Mouse (Mus musculus) ES-CJ7 (cell line): ENCODE results near the gene Lrrc4c.

Source experiments
- DNase-seq: peaks from one replicate; pipeline ENCODE4 v3.0.0; 2011; ENCODE audit warnings: low read depth, low spot score

Lrrc4c gene

DNA sequence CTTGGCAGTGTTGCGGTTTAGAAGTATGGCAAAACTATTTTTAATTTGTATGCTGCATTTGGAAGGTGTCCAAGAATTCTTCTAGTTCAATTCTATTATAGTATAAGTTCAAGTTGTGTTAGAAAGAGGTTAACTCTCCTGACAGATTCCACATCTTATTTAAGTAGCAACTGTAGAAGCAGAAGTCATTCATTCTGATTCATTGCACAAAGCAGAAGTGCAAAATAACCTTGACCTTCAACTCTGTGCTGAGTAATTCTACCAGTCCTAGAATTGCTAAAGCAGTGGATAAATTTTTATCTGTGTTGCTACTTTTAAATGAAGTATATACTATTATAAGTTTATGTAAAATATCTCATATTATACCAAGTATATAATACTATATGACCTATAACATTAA lies 916.1 kb downstream of the Lrrc4c start:
- DNase-seq, result no peak

DNA sequence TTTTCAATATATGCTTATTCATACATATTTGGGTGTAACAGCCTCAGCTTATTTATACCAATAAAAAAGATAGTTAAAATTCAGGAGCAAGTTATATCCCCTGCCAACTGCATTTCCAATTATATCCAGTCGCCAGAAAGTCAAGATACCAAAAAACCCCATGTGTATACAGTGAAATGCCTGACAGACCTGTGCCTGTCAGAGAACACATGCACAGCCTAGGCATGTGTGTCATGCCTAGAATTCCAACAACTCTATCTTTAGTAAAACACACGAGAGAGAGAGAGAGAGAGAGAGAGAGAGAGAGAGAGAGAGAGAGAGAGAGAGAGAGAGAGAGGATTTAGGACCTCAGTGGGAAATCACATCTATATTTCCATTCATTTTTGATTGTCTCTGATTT lies 956.7 kb downstream of the Lrrc4c start:
- DNase-seq, result no peak

DNA sequence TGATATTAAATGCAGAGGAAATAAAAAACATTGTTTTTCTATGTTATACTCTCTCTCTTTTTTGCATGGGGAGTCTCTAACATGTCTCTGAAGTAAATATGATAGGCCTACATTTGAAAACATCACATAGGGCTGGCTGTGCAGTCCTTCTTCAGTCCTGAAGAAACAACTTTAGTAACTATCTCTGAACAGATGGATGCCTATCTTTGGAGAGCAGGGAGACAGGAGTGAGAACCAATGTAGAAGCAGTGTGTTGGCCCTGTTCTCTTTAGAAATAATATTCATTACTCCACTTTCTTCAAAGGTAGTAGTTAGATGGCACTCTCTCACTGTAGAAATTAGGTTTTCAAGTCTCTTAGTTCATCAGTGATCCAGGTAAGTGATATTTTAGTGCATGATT lies 967.0 kb downstream of the Lrrc4c start:
- DNase-seq, result no peak

DNA sequence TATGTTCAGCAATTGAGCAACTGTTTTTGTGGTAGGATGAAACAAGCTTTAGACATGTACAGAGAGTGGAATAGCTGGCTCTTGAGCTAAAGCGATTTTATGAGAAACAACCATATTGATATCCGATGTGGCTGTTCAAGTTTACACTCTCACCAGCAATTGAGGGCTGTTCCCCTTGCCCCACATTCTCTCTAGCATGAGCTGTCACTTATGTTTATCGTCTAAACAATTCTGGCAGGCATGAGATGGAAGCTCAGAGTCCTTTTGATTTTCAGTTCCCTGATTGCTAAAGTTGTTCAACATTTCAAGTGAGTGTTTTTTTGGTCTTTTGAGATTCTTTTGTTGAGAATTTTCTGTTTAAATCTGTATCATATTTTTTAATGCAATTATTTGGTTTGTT lies 976.2 kb downstream of the Lrrc4c start:
- DNase-seq, result no peak

DNA sequence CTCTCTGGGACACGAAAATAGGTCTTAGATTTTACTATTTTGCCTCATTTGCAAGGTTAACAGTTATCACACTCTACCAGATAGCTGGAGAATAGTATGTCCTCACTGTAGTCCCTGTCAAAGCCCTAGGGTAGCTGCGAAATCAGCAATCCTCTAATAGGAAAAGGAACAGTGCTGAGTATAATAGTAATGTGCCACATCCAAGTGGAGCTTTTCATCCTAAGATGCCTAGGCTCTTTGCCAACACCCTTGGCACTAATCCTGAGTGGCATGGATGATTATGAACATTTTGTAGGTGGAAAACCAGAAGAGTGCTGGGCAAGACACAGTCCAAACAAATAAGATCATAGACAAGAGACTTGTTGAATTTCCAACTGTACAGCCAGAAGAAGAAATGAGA lies 981.7 kb downstream of the Lrrc4c start:
- no peak for DNase-seq

DNA sequence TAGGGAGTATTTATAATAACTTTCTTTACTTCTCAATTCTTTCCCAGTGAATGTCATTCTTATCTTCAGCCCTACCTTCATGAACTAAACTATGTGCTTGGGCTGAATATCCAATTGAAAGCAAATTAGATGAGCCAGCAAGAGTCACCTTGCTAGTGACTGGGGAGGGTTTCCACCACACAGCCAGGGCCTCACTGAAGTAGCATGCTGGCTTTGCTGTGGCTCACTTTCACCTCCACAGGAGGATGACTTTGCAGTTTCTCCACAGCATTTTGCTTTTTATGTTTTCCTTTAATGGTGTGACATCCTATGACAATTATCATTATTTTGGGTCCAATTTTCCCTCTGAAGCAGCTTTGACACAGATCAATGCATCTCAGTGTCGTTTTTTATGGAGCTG lies 1000.0 kb downstream of the Lrrc4c start:
- DNase-seq, result no peak

DNA sequence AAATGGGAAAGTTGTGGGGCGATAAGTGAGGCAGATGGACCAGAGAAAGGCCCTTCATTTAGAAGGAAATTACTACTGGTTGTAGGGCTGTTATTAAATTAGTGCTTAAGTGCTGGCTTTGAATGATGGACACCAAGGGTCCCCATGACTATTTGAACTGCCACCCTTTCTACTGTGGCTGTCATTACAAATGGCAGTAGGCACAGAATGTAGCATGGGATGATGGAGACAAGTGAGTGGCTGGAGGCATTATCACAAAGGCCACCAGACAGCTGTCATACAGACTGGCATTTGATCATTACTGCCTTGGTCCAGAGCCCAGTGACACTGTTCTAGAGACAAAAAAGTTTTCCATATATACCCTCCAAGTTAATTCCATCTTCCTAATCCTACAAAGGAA lies 1000.6 kb downstream of the Lrrc4c start:
- DNase-seq, result no peak

DNA sequence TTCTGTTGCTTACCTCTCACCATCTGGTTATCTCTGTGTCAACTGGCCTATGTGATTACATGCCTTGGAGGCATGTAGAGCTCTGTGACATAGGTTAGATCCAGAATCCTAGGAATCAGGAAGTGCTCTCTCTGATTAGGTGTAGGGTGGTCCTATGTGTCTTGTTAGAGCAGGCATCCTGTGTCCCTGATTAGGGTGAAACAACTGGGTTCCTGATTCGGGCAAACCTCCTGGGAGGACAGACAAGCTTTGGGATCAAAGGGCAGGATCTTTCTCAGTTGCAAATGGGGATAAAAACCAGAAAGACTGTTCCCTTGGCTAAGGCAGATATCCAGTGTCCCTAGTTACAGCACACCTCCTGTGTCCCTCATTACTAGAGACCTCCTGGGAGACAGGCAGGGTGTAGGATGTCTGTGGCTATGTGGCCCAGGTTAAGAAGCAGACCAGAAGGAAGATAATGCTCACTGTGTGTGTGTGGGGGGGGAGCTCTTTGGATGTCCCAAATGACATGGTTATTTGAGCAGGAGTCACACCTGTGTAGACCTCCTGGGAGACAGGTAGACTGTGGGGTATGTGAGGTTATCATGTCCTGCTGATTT lies 1014.2 kb downstream of the Lrrc4c start:
- no peak for DNase-seq

DNA sequence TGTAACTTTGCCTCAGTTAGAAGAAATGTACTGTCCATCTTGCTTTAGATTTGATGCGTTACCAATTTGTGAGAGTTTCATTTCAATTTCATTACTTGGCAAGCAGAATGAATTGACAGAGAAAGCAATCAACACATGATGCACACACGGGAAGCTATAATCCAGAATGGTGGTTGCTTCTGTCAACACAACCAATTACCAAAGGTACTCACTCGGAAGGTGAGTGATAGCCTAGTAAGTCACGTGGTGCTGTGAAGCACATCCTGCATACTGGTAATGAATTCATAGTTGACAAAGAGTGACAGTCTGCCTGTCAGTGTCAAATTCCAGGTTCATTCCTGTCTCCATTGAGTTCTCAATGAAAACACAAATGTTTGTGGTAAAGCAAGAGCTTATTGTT lies 1021.7 kb downstream of the Lrrc4c start:
- no peak for DNase-seq

DNA sequence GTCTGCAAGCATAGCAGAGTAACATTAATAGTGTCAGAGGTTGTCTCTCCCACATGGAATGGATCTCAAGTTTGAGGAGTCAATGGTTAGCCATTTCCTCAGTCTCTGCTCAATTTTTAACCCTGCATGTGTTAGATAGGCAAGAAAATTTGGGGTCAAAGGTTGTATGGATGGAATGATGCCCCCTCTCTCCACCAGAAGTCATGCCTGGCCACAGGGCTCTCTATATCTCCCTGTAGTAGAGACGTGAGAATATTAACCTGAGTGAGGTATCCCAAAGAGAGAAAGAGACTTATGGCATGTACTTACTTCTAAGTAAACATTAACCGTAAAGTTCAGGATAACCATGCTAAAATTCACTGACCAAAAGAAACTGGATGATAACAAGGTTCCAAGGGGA lies 1043.3 kb downstream of the Lrrc4c start:
- DNase-seq, result no peak

DNA sequence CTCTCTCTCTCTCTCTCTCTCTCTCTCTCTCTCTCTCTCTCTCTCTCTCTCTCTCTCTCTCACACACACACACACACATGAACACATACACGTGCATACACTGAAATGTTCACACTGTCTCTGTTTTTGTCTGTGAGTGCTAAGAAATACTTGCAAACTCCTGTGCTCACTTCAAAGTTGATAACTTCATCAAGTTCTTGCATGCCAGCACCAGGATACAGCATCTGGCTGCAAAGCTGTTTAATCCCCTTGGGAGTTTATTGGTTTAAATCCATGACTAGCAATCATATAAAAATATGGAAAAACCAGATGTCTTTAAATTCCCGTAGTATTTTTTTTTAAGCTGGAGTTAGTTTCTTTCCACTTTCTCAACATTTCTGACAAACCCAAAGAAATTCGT lies 1052.0 kb downstream of the Lrrc4c start:
- DNase-seq, result no peak

DNA sequence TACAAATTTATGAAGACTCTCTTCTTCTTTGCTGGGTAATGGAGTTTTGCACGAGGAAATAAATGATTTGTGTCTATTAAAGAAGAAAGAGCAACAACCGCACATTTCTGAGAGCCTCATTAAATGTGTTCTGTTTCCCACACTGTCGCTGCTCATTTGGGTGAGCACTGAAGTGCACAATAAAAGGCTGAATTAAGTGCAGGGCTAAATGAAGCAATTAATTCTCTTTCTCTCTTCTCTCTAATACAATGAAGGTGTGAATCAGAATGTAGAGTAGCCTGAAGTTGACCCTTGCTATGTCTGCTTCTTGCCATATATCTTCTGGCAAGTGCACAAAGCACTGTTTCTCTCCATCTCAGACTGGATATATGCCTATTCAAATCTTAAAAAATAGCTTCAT lies 1073.5 kb downstream of the Lrrc4c start:
- no peak for DNase-seq

DNA sequence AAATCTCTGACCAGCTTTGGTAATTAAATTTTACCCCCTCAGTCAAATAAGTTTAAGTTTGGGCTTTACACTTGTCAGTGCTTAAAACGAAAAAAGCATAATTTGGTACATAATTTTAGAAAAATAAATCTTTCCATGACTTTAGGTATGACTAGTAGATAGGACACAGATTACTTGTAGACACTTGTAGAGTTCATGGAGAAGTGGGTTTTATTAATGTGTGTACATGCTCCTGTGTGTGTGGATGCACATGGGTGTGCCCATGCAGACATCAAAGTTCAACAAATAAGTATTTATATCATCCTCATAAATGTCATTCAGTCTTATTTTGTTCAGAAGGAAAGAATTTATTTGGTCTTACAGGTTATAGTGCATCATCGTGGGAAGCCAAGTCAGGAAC lies 1073.9 kb downstream of the Lrrc4c start:
- DNase-seq, result no peak

DNA sequence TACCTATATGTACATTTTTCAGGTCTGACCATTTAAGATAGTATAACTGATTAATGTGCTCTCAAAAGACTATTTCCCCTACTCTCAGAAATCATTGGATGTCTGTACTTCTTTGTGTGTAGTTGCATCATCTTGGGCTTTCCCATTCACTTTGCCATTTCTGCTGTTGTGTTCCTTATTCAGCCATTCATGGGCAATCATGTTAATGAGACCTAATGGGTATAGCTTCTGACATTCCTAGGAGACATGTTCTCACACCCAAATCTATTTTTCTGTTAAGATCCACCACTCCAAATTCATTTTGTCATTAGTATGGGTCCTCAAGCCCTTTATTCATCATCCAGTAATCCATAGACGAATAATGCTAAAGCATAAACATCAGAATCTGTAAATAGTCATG lies 1095.1 kb downstream of the Lrrc4c start:
- DNase-seq, result no peak

DNA sequence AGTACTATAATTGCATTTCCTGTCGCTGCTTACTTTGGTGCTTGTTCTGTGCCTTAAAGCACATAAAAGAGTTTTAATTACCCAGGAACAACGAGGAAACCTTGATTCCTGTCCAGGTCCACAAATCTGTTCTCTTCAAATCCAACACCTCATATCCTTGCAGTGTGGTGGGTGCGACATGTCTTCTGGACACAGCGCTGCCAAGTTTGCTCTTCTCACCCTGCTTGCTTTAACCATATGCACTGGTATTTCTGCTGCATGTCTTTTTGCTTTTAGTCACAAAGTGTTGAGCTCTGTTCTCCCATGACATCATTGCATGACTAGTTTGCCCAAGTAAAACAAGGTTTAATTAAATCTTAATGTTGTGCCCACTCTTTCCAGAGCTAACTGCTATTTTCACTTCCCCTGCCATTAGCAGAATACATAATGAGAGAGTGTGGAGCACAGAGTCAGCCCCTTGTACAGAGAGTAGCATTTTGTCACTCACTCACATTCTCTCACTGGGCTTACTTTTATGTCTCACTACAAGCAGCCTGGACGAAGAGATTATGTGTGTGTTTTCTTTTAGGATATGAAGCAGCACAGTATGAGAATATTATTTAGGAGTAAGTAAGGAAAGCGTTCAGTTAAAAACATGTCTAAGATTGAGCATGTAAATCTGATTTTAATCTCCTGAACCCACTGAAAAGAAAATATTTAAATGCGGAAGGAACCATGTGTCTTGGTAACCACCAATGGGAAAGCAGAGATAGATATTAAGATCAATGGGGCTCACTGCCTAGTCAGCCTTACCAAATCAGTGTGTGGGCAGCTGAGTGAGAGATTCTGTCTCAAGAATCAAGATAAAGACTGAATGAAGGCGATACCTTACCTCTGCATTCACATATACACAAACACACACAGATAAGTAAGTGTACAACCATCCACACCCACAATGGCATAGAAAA lies 1096.7 kb downstream of the Lrrc4c start:
- DNase-seq, result no peak

DNA sequence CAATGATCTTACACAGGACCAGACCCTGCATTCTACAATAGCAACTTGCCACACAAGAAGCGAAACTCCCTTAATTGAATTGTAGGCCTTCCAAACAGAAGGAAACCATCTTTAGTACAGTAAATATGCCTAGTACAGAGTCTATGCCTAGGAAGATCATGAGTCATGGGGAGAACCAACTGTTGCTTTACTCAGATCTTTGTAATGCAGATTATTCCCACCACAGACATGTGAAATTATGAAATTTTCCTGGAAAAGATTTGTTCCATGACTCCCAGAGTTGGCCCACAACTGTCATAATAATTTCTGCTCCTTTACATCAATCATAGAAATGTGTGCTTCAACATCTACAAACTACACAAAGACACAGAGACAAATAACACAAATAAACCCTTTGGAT lies 1116.2 kb downstream of the Lrrc4c start:
- DNase-seq, result no peak

DNA sequence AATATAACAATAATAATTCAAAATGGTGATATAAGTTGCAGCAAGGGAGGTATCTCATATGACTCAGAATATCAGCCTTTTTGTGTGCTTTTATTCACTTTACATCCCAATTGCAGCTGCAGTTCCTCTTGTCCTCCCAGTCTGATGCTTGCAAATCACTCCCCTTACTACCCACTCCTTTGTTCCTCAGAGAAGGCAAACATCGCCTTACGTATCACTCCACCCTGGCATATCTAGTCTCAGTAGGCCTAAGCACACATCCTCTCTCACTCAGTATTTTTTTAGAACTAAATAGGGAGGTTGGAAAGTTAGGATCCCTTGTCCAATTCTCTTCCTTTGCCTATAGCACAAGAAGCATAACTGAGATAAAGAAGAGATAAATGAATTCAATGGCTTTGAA lies 1117.6 kb downstream of the Lrrc4c start:
- DNase-seq, result no peak

DNA sequence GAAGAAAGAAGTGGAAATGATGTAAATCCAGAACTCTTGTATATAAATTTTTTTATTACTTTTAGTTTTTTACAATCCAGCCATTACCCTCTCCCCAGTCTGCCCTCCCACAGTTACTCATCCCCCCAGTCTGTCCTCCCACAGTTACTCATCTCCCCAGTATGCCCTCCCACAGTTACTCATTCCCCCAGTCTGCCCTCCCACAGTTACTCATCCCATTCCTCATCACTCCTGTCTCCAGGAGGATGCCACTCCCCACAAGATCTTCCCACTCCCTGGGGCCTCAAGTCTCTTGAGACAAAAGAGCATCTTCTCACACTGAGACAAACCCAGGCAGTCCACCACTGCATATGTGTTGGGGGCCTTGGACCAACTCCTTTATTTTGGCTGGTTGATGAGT lies 1119.8 kb downstream of the Lrrc4c start:
- no peak for DNase-seq

DNA sequence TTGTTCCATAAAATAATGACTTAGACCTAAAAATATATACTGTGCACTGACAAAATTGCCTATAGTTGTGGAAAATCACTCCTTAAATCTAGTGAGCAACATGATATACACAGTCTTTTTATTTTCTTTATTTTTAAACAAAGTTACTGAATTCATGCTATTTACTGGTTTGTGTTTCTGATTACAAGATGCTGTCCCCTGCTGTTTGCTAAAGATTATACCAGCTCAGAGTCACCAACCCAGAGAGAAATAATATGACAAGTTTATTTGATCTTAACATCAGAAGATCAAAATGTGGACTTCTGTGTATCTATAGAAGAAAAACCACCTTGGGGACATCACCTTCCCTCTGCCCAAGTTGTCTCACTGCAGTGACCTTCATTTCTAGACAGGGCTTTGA lies 1145.6 kb downstream of the Lrrc4c start:
- DNase-seq, result no peak

DNA sequence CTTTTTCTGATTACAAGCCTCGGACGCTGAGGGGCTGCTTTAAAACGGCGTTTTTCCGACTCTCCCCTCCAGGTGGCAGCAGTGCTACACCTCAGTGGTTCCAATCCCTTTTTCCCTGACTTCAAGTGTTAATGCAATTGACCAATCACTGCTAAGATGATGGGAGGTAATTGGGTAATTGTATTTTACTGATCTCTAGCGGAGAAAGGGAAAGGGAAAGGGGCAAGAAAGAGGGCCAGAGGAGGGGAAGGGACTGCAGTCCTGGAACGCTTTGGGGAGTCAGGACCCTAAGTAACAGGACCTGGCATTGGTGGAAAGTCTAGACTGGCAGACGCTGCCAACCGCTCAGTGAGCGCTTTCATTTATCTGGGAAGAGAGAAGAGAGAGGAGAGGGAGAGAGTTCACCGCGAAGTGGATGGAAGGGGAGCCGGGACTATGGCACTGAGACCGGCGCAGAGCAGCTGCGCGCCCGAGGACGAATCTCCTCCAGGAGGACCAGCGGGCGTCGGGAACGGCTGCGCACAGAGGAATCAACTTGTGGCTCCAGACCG lies 1148.3 kb downstream of the Lrrc4c start:
- DNase-seq, result peak; percentile 84

DNA sequence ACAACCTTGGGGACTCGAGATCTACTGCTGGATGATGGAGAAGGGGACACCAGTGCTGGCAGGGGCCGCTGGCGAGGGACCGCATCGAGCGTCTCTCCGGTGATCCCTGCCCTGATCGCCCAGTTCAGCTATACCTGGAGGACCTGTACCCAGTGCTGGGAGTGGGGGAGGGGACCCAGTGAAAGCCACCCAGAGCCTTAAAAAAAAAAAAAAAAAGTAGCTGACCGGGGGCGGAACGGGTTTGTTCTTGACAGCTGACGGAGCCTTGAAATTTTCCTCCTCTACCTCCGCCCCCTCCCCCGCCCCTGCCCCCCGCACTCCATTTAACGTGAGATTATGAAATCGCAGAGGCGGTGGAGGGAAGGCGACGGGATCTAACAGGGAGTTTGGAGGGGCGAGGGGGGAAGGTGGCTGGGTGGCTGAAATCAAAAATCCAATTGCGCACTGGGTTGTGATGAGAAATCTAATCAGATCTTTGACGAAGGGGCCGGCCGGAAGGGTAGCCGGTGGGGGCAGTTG lies 1149.1 kb downstream of the Lrrc4c start:
- DNase-seq, result peak; percentile 17

DNA sequence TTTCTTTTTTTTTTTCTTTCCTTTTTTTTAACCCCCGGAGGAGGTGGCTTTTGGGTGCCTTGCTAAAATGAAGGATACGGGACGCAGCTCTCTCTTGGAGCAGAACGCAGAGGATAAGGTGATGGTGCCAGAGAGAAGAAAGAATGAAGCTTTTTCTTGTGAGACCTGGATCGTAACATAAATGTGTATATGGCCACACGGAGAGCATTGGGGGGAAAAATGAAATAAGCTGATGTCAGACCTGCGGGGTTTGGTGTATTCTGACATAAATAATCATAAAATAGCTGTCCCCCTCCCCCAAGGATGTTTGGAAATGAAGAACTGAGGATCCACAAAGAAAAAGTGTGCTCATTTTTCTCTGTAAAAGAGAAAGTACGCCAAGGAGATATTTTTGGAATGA lies 1149.7 kb downstream of the Lrrc4c start:
- no peak for DNase-seq

DNA sequence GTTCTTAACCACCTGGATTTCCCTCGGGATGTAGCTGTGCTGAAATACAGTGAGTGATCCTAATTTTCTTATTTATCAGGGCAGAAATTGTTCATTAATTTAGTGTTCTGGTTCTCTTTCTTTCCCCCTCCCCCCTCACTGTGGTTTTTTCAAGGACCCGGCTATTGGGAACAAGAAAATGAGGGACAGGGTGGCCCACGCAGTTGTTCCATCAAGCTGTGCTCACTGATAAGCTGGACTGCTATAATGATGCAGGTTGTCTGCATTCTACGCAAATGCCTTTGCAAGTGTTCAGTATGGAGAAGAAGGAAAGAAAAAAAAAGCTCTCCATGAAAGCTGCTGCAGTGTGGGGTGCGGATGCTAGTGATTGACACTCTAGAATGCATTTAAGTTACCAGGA lies 1150.4 kb downstream of the Lrrc4c start:
- DNase-seq, result no peak
